Mouse (Mus musculus): ENCODE data around the gene Med22. TPM values are rescaled to one million over a fixed set of nuclear protein-coding genes. Genes with fewer than 3 reads are reported as not detected.
A peak's percentile ranks its signal among the peaks of the same experiment; 100 is the strongest.

Gene Med22
- total and polyA plus RNA-seq, 3 experiments, result 10.8 to 75.9 (median 24.6) TPM

GRCm38 (mm10) chr2:26907109-26907508 lies 3.4 kb downstream of the Med22 start:
- TF ChIP-seq TAL1 (conservative IDR thresholded peaks at IDR 0.05; ENCODE audit: low read depth, low read length) (no peak), CTCF (IDR thresholded peaks at IDR 0.05; ENCODE audit: low read depth, low read length) (peak; percentile 76), GATA1 (IDR thresholded peaks at IDR 0.05; ENCODE audit: borderline replicate concordance, low read length) (no peak), POLR2AphosphoS5 (IDR thresholded peaks at IDR 0.05; ENCODE audit: insufficient replicate concordance, low read depth, low read length) (no peak)
- no peak overlapping the region for H3K4me3 ChIP-seq (ENCODE audit: low read depth, low read length)
- H3K36me3 ChIP-seq (replicated peaks), result peaks cover 70% of the 10 kb centered on the region
- H3K9me3 ChIP-seq (replicated peaks), result no peaks in the 10 kb centered on the region
- no peaks in the 10 kb centered on the region for H3K27me3 ChIP-seq (ENCODE audit: insufficient read depth, low read length)
- ATAC-seq (ENCODE audit: extremely low read depth, insufficient number of reproducible peaks, low FRiP score, poor library complexity, severe bottlenecking) (no peak), DNase-seq (ENCODE audit: low spot score) (no peak)
- peaks cover 61% of the 10 kb centered on the region for H3K4me1 ChIP-seq (ENCODE audit: insufficient read depth, low read depth, low read length)

DNA sequence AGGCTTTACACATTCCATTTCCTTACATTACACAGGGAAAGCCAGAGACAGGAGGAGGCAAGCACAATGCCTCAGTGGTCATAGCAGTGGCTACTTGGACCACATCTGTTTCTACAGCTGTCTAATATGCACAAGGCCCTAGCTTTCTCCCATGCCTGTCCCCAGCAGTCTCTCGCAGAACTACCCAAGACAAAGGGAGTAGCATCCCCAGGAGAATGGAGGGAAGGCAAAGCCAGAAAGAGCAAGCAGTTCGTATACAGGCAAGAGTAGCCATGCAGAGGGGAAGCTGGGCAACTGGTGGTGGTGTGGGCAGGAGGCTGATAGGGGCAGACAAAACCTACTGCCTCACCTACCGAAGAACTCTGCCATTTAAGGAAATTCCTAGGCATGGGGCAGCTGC lies 4.0 kb downstream of the Med22 start:
- no peaks in the 10 kb centered on the region for H3K9me3 ChIP-seq (replicated peaks)
- ATAC-seq (ENCODE audit: extremely low read depth, insufficient number of reproducible peaks, low FRiP score, poor library complexity, severe bottlenecking), result no peak
- TF ChIP-seq TAL1 (conservative IDR thresholded peaks at IDR 0.05; ENCODE audit: low read depth, low read length) (no peak), CTCF (IDR thresholded peaks at IDR 0.05; ENCODE audit: low read depth, low read length) (no peak), POLR2AphosphoS5 (IDR thresholded peaks at IDR 0.05; ENCODE audit: insufficient replicate concordance, low read depth, low read length) (no peak), GATA1 (IDR thresholded peaks at IDR 0.05; ENCODE audit: borderline replicate concordance, low read length) (no peak), GATA2 (IDR thresholded peaks at IDR 0.05; ENCODE audit: borderline replicate concordance, low read depth, low read length) (no peak)
- DNase-seq (ENCODE audit: low spot score), result no peak
- H3K36me3 ChIP-seq (replicated peaks), result peaks cover 67% of the 10 kb centered on the region
- no peak overlapping the region for H3K4me3 ChIP-seq (ENCODE audit: low read depth, low read length)
- no peaks in the 10 kb centered on the region for H3K27me3 ChIP-seq (ENCODE audit: insufficient read depth, low read length)
- peaks cover 66% of the 10 kb centered on the region for H3K4me1 ChIP-seq (ENCODE audit: insufficient read depth, low read depth, low read length)

DNA sequence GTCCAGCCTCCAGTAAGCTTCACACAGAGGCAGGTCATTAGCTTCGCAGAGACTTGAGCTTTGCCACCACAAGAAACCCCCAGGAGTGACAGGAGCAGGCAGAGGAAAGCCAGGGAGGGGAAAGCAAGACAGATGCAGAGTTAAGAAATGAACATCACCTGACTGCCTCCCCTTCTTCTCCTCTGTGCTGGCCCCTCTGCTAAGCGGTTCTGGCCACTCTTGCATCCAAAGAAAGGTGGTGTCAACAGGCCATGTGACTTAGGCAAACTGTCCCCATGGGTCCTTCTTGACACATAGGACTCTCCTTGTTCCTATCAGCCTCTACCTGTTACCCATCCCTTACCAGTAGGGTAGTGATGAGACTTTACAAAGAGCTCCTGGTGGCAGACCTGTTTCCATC lies 4.5 kb downstream of the Med22 start:
- H3K36me3 ChIP-seq (replicated peaks), result peaks cover 67% of the 10 kb centered on the region
- TF ChIP-seq GATA1 (IDR thresholded peaks at IDR 0.05; ENCODE audit: borderline replicate concordance, low read length) (no peak), CTCF (IDR thresholded peaks at IDR 0.05; ENCODE audit: low read depth, low read length) (no peak), GATA2 (IDR thresholded peaks at IDR 0.05; ENCODE audit: borderline replicate concordance, low read depth, low read length) (no peak), TAL1 (conservative IDR thresholded peaks at IDR 0.05; ENCODE audit: low read depth, low read length) (no peak), POLR2AphosphoS5 (IDR thresholded peaks at IDR 0.05; ENCODE audit: insufficient replicate concordance, low read depth, low read length) (no peak)

GRCm38 (mm10) chr2:26903311-26903710 lies 7.2 kb downstream of the Med22 start:
- Histone ChIP-seq H3K9me3 (replicated peaks) (no peaks in the 10 kb centered on the region), H3K36me3 (replicated peaks) (peaks cover 83% of the 10 kb centered on the region), H3K27me3 (ENCODE audit: insufficient read depth, low read length) (no peaks in the 10 kb centered on the region), H3K4me1 (ENCODE audit: insufficient read depth, low read depth, low read length) (peaks cover 69% of the 10 kb centered on the region), H3K4me3 (ENCODE audit: low read depth, low read length) (peak overlapping the region; percentile 86)
- TF ChIP-seq GATA1 (IDR thresholded peaks at IDR 0.05; ENCODE audit: borderline replicate concordance, low read length) (no peak), GATA2 (IDR thresholded peaks at IDR 0.05; ENCODE audit: borderline replicate concordance, low read depth, low read length) (no peak), TAL1 (conservative IDR thresholded peaks at IDR 0.05; ENCODE audit: low read depth, low read length) (no peak), CTCF (IDR thresholded peaks at IDR 0.05; ENCODE audit: low read depth, low read length) (no peak), POLR2AphosphoS5 (IDR thresholded peaks at IDR 0.05; ENCODE audit: insufficient replicate concordance, low read depth, low read length) (no peak; the same call in 1 of the 2 replicates)
- no peak for DNase-seq (ENCODE audit: low spot score)
- ATAC-seq (ENCODE audit: extremely low read depth, insufficient number of reproducible peaks, low FRiP score, poor library complexity, severe bottlenecking), result no peak

More for the DNA sequence above, 4.5 kb downstream of the Med22 start:
- H3K9me3 ChIP-seq (replicated peaks), result no peaks in the 10 kb centered on the region
- peaks cover 71% of the 10 kb centered on the region for H3K4me1 ChIP-seq (ENCODE audit: insufficient read depth, low read depth, low read length)
- DNase-seq (ENCODE audit: low spot score) (no peak), ATAC-seq (ENCODE audit: extremely low read depth, insufficient number of reproducible peaks, low FRiP score, poor library complexity, severe bottlenecking) (no peak)
- H3K4me3 ChIP-seq (ENCODE audit: low read depth, low read length), result no peak overlapping the region
- no peaks in the 10 kb centered on the region for H3K27me3 ChIP-seq (ENCODE audit: insufficient read depth, low read length)

GRCm38 (mm10) chr2:26902467-26903220 lies 7.8 kb downstream of the Med22 start, which contains the start of gene Surf6:
Gene Surf6, minus strand, starts transcription at chr2:26902879.
- ATAC-seq (ENCODE audit: extremely low read depth, insufficient number of reproducible peaks, low FRiP score, poor library complexity, severe bottlenecking), result peak; percentile 90
- Histone ChIP-seq H3K4me1 (ENCODE audit: insufficient read depth, low read depth, low read length) (peaks cover 63% of the 10 kb centered on the region), H3K36me3 (replicated peaks) (peaks cover 83% of the 10 kb centered on the region)

GRCm38 (mm10) chr2:26901834-26902400 lies 8.6 kb downstream of the Med22 start:
- ATAC-seq (ENCODE audit: extremely low read depth, insufficient number of reproducible peaks, low FRiP score, poor library complexity, severe bottlenecking) (no peak), DNase-seq (ENCODE audit: low spot score) (no peak)
- H3K36me3 ChIP-seq (replicated peaks), result peaks cover 83% of the 10 kb centered on the region
- TF ChIP-seq GATA2 (IDR thresholded peaks at IDR 0.05; ENCODE audit: borderline replicate concordance, low read depth, low read length) (no peak), GATA1 (IDR thresholded peaks at IDR 0.05; ENCODE audit: borderline replicate concordance, low read length) (no peak), TAL1 (conservative IDR thresholded peaks at IDR 0.05; ENCODE audit: low read depth, low read length) (no peak)
- no peaks in the 10 kb centered on the region for H3K27me3 ChIP-seq (ENCODE audit: insufficient read depth, low read length)
- no peaks in the 10 kb centered on the region for H3K9me3 ChIP-seq (replicated peaks)
- peak overlapping the region; percentile 86 for H3K4me3 ChIP-seq (ENCODE audit: low read depth, low read length)
- H3K4me1 ChIP-seq (ENCODE audit: insufficient read depth, low read depth, low read length), result peaks cover 55% of the 10 kb centered on the region

More at GRCm38 (mm10) chr2:26902467-26903220, 7.8 kb downstream of the Med22 start, which contains the start of gene Surf6:
- Histone ChIP-seq H3K4me3 (ENCODE audit: low read depth, low read length) (peak within 1 kb of the TSS; percentile 86), H3K27me3 (ENCODE audit: insufficient read depth, low read length) (no peaks in the 10 kb centered on the region), H3K9me3 (replicated peaks) (no peaks in the 10 kb centered on the region)
- TF ChIP-seq POLR2AphosphoS5 (IDR thresholded peaks at IDR 0.05; ENCODE audit: insufficient replicate concordance, low read depth, low read length) (no peak), CTCF (IDR thresholded peaks at IDR 0.05; ENCODE audit: low read depth, low read length) (no peak), GATA1 (IDR thresholded peaks at IDR 0.05; ENCODE audit: borderline replicate concordance, low read length) (no peak), TAL1 (conservative IDR thresholded peaks at IDR 0.05; ENCODE audit: low read depth, low read length) (no peak), GATA2 (IDR thresholded peaks at IDR 0.05; ENCODE audit: borderline replicate concordance, low read depth, low read length) (no peak)
- peak; percentile 95 for DNase-seq (ENCODE audit: low spot score)
